Mouse (Mus musculus): ENCODE measurements at regions not wholly inside any gene's neighbourhood (a gene's known extent, or its start where the extent isn't known, plus 50 kb on each side); places are given as distances from the start of the nearest gene placed in this dataset.

DNA sequence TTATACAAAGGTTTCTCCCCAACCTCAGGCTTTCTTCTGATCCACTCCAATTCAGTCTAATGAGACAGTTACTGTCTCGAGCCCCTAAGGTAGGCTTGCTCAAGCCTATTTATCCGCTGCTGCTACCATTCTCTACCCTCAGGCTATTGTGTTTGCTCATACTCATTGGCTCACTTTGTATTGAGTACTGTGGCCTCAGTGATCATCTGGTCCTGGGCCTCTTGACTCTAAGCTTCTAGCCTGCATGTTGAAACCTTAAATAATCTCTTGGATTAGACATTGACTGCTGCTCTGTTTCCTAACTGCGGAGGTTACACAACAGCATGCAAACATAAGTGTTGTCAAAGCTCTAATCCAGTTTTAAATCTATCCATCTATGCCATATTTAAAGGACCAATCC lies 99.4 kb upstream of the Pkn2 start:
- TF ChIP-seq CTCF (IDR thresholded peaks at IDR 0.05; ENCODE audit: insufficient read depth, low read length): no peak
- no peak for TF ChIP-seq POLR2A (IDR thresholded peaks at IDR 0.05; ENCODE audit: borderline replicate concordance, extremely low read depth, low read depth, low read length)
